Mouse (Mus musculus) olfactory bulb, adult 2 months (tissue): Measurements from ENCODE around the gene Dnajb6. TPM values are rescaled to one million over a fixed set of nuclear protein-coding genes. Genes with fewer than 3 reads are reported as not detected.

Experiments used
- H3K27ac ChIP-seq: fragments of 200-500 bp; 2 replicates; pipeline ENCODE4 v1.5.1; 2012; ENCODE audit warnings: low read depth, low read length; ENCODE audit not compliant: insufficient read depth
- H3K4me1 ChIP-seq: fragments of 200-500 bp; 2 replicates; pipeline ENCODE4 v1.6.1; 2012; ENCODE audit warnings: low read length; ENCODE audit not compliant: control insufficient read depth, insufficient read depth
- H3K4me3 ChIP-seq: fragments of 200-500 bp; 2 replicates; pipeline ENCODE4 v1.5.1; 2012; ENCODE audit warnings: mild to moderate bottlenecking, low read depth, low read length, moderate library complexity; ENCODE audit not compliant: insufficient read depth
- CTCF ChIP-seq: fragments of 200-500 bp; IDR thresholded peaks from 2 replicates; pipeline ENCODE4 v1.5.1; 2012; ENCODE audit warnings: low read depth, mild to moderate bottlenecking, low read length, moderate library complexity; ENCODE audit not compliant: insufficient read depth
- POLR2A ChIP-seq: fragments of 200-500 bp; IDR thresholded peaks from 2 replicates; pipeline ENCODE4 v1.6.1; 2012; ENCODE audit warnings: mild to moderate bottlenecking, low read depth, low read length, moderate library complexity; ENCODE audit not compliant: insufficient read depth
- WGBS: fragments of 180-500 bp; shearing (Covaris S2); methylation state at CpG from one replicate; pipeline ENCODE4 v1.1.7; 2018; 5-methylcytosine and 5-hydroxymethylcytosine counted together
- polyA plus RNA-seq: library from polyadenylated mRNA; stranded (reverse); fragments of >200 nt; gene quantifications from 2 replicates; pipeline ENCODE4 v1.2.4, GENCODE M21; 2012; ENCODE audit warnings: low replicate concordance; ENCODE audit not compliant: missing spikeins, insufficient read depth, insufficient read length

The Dnajb6 gene
- polyA plus RNA-seq, 1 experiment = 484 TPM

GRCm38 (mm10) chr5:29854971-29855370 is 119.5 kb downstream of the Dnajb6 start:
- Histone ChIP-seq H3K27ac (no peak overlapping the region), H3K4me3 (no peak overlapping the region), H3K4me1 (no peaks in the 10 kb centered on the region)
- WGBS = 26% methylated on average over 1 of the region's 1 CpGs
- TF ChIP-seq POLR2A = no peak

- no peak overlapping the region for H3K4me3 ChIP-seq
- no peaks in the 10 kb centered on the region for H3K4me1 ChIP-seq
- WGBS = 75% methylated on average over 3 of the region's 3 CpGs
- no peak overlapping the region for H3K27ac ChIP-seq
- TF ChIP-seq CTCF (no peak), POLR2A (no peak)
Measured at GRCm38 (mm10) chr5:29861522-29861921, 126.0 kb downstream of the Dnajb6 start.

GRCm38 (mm10) chr5:29862388-29862787 is 126.9 kb downstream of the Dnajb6 start:
- no peak for TF ChIP-seq POLR2A
- H3K4me3 ChIP-seq = no peak overlapping the region
- no peak overlapping the region for H3K27ac ChIP-seq
- H3K4me1 ChIP-seq = no peaks in the 10 kb centered on the region
- WGBS = 97% methylated on average over 5 of the region's 5 CpGs

- Histone ChIP-seq H3K27ac (no peak overlapping the region), H3K4me1 (no peaks in the 10 kb centered on the region), H3K4me3 (no peak overlapping the region)
- TF ChIP-seq POLR2A (no peak), CTCF (no peak)
- 90% methylated on average over 4 of the region's 4 CpGs for WGBS
Measured at GRCm38 (mm10) chr5:29864291-29864737, 128.8 kb downstream of the Dnajb6 start.

GRCm38 (mm10) chr5:29864994-29865393 is 129.5 kb downstream of the Dnajb6 start:
- Histone ChIP-seq H3K4me3 (no peak overlapping the region), H3K27ac (no peak overlapping the region), H3K4me1 (no peaks in the 10 kb centered on the region)
- WGBS = 62% methylated on average over 4 of the region's 4 CpGs
- TF ChIP-seq POLR2A (no peak), CTCF (no peak)

Other genes with a start within 250 kb of the Dnajb6 start
- gene Ube3c, start 166.4 kb upstream of the Dnajb6 start, polyA plus RNA-seq = not detected in 2 replicates
- not detected in 2 replicates for gene Gm5129, start 248 bp downstream of the Dnajb6 start, polyA plus RNA-seq